Mouse (Mus musculus): ENCODE results near the gene Rnf24. TPM values are rescaled to one million over a fixed set of nuclear protein-coding genes. Genes with fewer than 3 reads are reported as not detected.
A peak's percentile ranks its signal among the peaks of the same experiment; 100 is the strongest.

The Rnf24 gene
- polyA plus RNA-seq, 1 experiment from 2014 or later = 2.3 TPM

DNA sequence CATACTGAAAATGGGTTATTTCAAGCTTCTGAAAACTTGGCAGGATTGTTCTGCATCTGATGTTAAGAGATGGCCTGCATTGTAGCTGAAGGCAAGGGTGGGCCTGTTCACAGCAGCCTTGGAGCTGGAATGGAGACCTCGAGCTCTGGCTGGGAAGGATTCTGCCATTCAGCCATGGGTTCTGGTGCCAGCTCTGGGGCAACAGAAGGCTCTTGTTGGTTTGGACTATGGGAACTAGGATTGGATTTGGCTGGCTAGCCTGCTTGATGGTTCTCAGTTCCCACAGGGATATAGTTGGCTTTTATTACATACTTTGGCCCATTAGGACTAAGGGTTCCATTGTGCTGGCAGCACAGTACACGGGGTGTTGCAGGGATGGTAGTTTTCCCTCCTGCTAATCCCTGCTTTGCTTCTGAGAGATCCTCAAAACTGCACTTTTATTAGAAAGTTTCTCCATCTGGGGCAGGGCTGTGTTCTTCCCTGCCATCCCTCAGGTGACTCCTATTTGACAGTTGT is 55.9 kb downstream of the Rnf24 start:
- peaks cover 14% of the 10 kb centered on the region for H3K36me3 ChIP-seq (ENCODE audit: control insufficient read depth, insufficient read depth, low read length)
- no peak for ATAC-seq

GRCm38 (mm10) chr2:131290669-131291068 is 62.0 kb downstream of the Rnf24 start:
- ATAC-seq = no peak

More for the DNA sequence above, 55.9 kb downstream of the Rnf24 start:
- no peak overlapping the region for H3K4me2 ChIP-seq (ENCODE audit: low read depth, low read length)
- no peaks in the 10 kb centered on the region for H3K9me3 ChIP-seq (ENCODE audit: control insufficient read depth, low read length)
- H3K27ac ChIP-seq (ENCODE audit: low read length) = no peak overlapping the region
- no peak overlapping the region for H3K4me3 ChIP-seq (ENCODE audit: low read length)
- no peaks in the 10 kb centered on the region for H3K4me1 ChIP-seq (ENCODE audit: control insufficient read depth, insufficient read depth, low read length)
- no peak overlapping the region for H3K9ac ChIP-seq (ENCODE audit: low read depth, low read length)
- H3K27me3 ChIP-seq (replicated peaks; ENCODE audit: control insufficient read depth, insufficient read depth, low read length) = no peaks in the 10 kb centered on the region
- WGBS = 94% methylated on average over 2 of the region's 2 CpGs

GRCm38 (mm10) chr2:131286276-131286675 is 66.4 kb downstream of the Rnf24 start:
- Histone ChIP-seq H3K4me2 (ENCODE audit: low read depth, low read length) (no peak overlapping the region), H3K4me1 (ENCODE audit: control insufficient read depth, insufficient read depth, low read length) (no peaks in the 10 kb centered on the region), H3K9me3 (ENCODE audit: control insufficient read depth, low read length) (no peaks in the 10 kb centered on the region), H3K36me3 (ENCODE audit: control insufficient read depth, insufficient read depth, low read length) (peaks cover 3% of the 10 kb centered on the region; the same call in 1 of the 2 replicates), H3K9ac (ENCODE audit: low read depth, low read length) (no peak overlapping the region), H3K4me3 (ENCODE audit: low read length) (no peak overlapping the region), H3K27me3 (replicated peaks; ENCODE audit: control insufficient read depth, insufficient read depth, low read length) (no peaks in the 10 kb centered on the region), H3K27ac (ENCODE audit: low read length) (no peak overlapping the region)
- WGBS = 95% methylated on average over 1 of the region's 1 CpGs
- ATAC-seq = no peak

More at GRCm38 (mm10) chr2:131290669-131291068, 62.0 kb downstream of the Rnf24 start:
- Histone ChIP-seq H3K36me3 (ENCODE audit: control insufficient read depth, insufficient read depth, low read length) (peaks cover 8% of the 10 kb centered on the region), H3K27ac (ENCODE audit: low read length) (no peak overlapping the region), H3K9me3 (ENCODE audit: control insufficient read depth, low read length) (no peaks in the 10 kb centered on the region), H3K27me3 (replicated peaks; ENCODE audit: control insufficient read depth, insufficient read depth, low read length) (no peaks in the 10 kb centered on the region), H3K4me1 (ENCODE audit: control insufficient read depth, insufficient read depth, low read length) (no peaks in the 10 kb centered on the region), H3K4me3 (ENCODE audit: low read length) (no peak overlapping the region), H3K4me2 (ENCODE audit: low read depth, low read length) (no peak overlapping the region), H3K9ac (ENCODE audit: low read depth, low read length) (no peak overlapping the region)

DNA sequence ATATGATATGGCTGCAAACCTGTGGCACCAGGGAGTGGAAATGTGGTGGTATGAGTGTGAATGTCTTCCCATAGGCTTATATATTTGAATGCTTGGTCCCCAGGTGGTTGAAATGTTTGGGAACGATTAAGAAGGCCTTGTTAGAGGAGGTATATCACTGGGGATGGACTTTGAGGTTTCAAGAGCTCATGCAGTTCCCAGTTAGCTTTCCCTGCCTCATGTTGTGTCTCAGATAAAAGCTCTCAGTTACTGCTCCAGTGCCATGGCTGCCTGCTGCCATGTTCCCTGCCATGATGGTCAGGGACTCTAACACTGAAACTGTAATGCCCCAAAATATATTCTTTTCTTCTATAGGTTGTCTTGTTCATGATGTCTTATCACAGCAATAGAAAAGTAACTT is 71.1 kb downstream of the Rnf24 start:
- no peaks in the 10 kb centered on the region for H3K4me1 ChIP-seq (ENCODE audit: control insufficient read depth, insufficient read depth, low read length)
- H3K9me3 ChIP-seq (ENCODE audit: control insufficient read depth, low read length) = no peaks in the 10 kb centered on the region
- H3K4me2 ChIP-seq (ENCODE audit: low read depth, low read length) = no peak overlapping the region
- 86% methylated on average over 1 of the region's 1 CpGs for WGBS
- no peak overlapping the region for H3K9ac ChIP-seq (ENCODE audit: low read depth, low read length)
- H3K4me3 ChIP-seq (ENCODE audit: low read length) = no peak overlapping the region
- H3K27me3 ChIP-seq (replicated peaks; ENCODE audit: control insufficient read depth, insufficient read depth, low read length) = no peaks in the 10 kb centered on the region
- no peak for ATAC-seq
- no peak overlapping the region for H3K27ac ChIP-seq (ENCODE audit: low read length)
- peaks cover 5% of the 10 kb centered on the region; the same call in 1 of the 2 replicates for H3K36me3 ChIP-seq (ENCODE audit: control insufficient read depth, insufficient read depth, low read length)

GRCm38 (mm10) chr2:131276722-131277121 is 76.0 kb downstream of the Rnf24 start:
- Histone ChIP-seq H3K9me3 (ENCODE audit: control insufficient read depth, low read length) (no peaks in the 10 kb centered on the region), H3K4me3 (ENCODE audit: low read length) (no peak overlapping the region), H3K36me3 (ENCODE audit: control insufficient read depth, insufficient read depth, low read length) (peaks cover 17% of the 10 kb centered on the region), H3K27me3 (replicated peaks; ENCODE audit: control insufficient read depth, insufficient read depth, low read length) (no peaks in the 10 kb centered on the region), H3K9ac (ENCODE audit: low read depth, low read length) (no peak overlapping the region), H3K4me1 (ENCODE audit: control insufficient read depth, insufficient read depth, low read length) (no peaks in the 10 kb centered on the region), H3K27ac (ENCODE audit: low read length) (no peak overlapping the region), H3K4me2 (ENCODE audit: low read depth, low read length) (no peak overlapping the region)
- 92% methylated on average over 5 of the region's 5 CpGs for WGBS
- no peak for ATAC-seq

GRCm38 (mm10) chr2:131275493-131275892 is 77.2 kb downstream of the Rnf24 start:
- no peak for ATAC-seq
- no peak overlapping the region for H3K27ac ChIP-seq (ENCODE audit: low read length)
- no peaks in the 10 kb centered on the region for H3K27me3 ChIP-seq (replicated peaks; ENCODE audit: control insufficient read depth, insufficient read depth, low read length)
- no peaks in the 10 kb centered on the region for H3K9me3 ChIP-seq (ENCODE audit: control insufficient read depth, low read length)
- H3K9ac ChIP-seq (ENCODE audit: low read depth, low read length) = no peak overlapping the region
- WGBS = 97% methylated on average over 3 of the region's 3 CpGs
- no peak overlapping the region for H3K4me3 ChIP-seq (ENCODE audit: low read length)
- no peaks in the 10 kb centered on the region for H3K4me1 ChIP-seq (ENCODE audit: control insufficient read depth, insufficient read depth, low read length)
- peaks cover 17% of the 10 kb centered on the region for H3K36me3 ChIP-seq (ENCODE audit: control insufficient read depth, insufficient read depth, low read length)
- no peak overlapping the region for H3K4me2 ChIP-seq (ENCODE audit: low read depth, low read length)

DNA sequence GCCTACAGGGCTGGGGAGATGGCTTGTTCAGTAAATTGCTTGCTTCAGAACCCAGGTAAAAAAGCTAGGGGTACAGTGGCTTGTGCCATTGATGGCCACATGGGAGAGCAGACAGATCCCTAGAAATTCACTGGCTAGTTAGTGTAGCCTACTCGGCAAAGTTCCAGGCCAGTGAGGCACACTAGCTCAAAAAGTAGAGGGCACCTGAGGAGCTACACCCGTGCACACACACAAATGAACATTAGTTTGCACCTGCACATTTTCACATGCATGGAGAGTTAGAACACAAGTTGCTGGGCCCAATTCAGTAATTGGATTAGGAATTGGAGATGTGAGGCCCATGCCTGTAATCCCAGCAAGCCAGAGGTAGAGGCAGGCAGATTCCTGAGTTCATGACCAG is 87.6 kb downstream of the Rnf24 start:
- no peak overlapping the region for H3K27ac ChIP-seq (ENCODE audit: low read length)
- H3K4me2 ChIP-seq (ENCODE audit: low read depth, low read length) = no peak overlapping the region
- H3K27me3 ChIP-seq (replicated peaks; ENCODE audit: control insufficient read depth, insufficient read depth, low read length) = no peaks in the 10 kb centered on the region
- no peaks in the 10 kb centered on the region for H3K9me3 ChIP-seq (ENCODE audit: control insufficient read depth, low read length)
- peaks cover 30% of the 10 kb centered on the region for H3K4me1 ChIP-seq (ENCODE audit: control insufficient read depth, insufficient read depth, low read length)
- no peaks in the 10 kb centered on the region for H3K36me3 ChIP-seq (ENCODE audit: control insufficient read depth, insufficient read depth, low read length)
- 78% methylated on average over 2 of the region's 2 CpGs for WGBS
- peak overlapping the region; percentile 6; the same call in 1 of the 2 replicates for H3K9ac ChIP-seq (ENCODE audit: low read depth, low read length)
- ATAC-seq = no peak
- no peak overlapping the region for H3K4me3 ChIP-seq (ENCODE audit: low read length)

- Histone ChIP-seq H3K9me3 (ENCODE audit: control insufficient read depth, low read length) (no peaks in the 10 kb centered on the region), H3K4me3 (ENCODE audit: low read length) (peak overlapping the region; percentile 88), H3K27me3 (replicated peaks; ENCODE audit: control insufficient read depth, insufficient read depth, low read length) (no peaks in the 10 kb centered on the region), H3K36me3 (ENCODE audit: control insufficient read depth, insufficient read depth, low read length) (no peaks in the 10 kb centered on the region), H3K27ac (ENCODE audit: low read length) (no peak overlapping the region), H3K4me2 (ENCODE audit: low read depth, low read length) (peak overlapping the region; percentile 67), H3K4me1 (ENCODE audit: control insufficient read depth, insufficient read depth, low read length) (peaks cover 30% of the 10 kb centered on the region), H3K9ac (ENCODE audit: low read depth, low read length) (no peak overlapping the region)
- ATAC-seq = no peak
- WGBS = 62% methylated on average over 6 of the region's 6 CpGs
Measured at GRCm38 (mm10) chr2:131264027-131264426, 88.7 kb downstream of the Rnf24 start.

- peak overlapping the region; percentile 88 for H3K4me3 ChIP-seq (ENCODE audit: low read length)
- ATAC-seq = peak; percentile 84
Measured at GRCm38 (mm10) chr2:131262680-131263670, 89.7 kb downstream of the Rnf24 start.

More at GRCm38 (mm10) chr2:131262680-131263670, 89.7 kb downstream of the Rnf24 start:
- no peaks in the 10 kb centered on the region for H3K27me3 ChIP-seq (replicated peaks; ENCODE audit: control insufficient read depth, insufficient read depth, low read length)
- H3K4me2 ChIP-seq (ENCODE audit: low read depth, low read length) = peak overlapping the region; percentile 67
- H3K4me1 ChIP-seq (ENCODE audit: control insufficient read depth, insufficient read depth, low read length) = peaks cover 30% of the 10 kb centered on the region
- peak overlapping the region; percentile 99 for H3K27ac ChIP-seq (ENCODE audit: low read length)
- no peaks in the 10 kb centered on the region for H3K36me3 ChIP-seq (ENCODE audit: control insufficient read depth, insufficient read depth, low read length)
- peak overlapping the region; percentile 95 for H3K9ac ChIP-seq (ENCODE audit: low read depth, low read length)
- H3K9me3 ChIP-seq (ENCODE audit: control insufficient read depth, low read length) = no peaks in the 10 kb centered on the region
- WGBS = under 1% methylated on average over 59 of the region's 59 CpGs

Data from intestine, embryonic 16.5 days (tissue).